Mouse (Mus musculus): ENCODE results near the gene Thbs2. TPM values are rescaled to one million over a fixed set of nuclear protein-coding genes. Genes with fewer than 3 reads are reported as not detected.
"Not testable (repeated sequence)": the region's sequence is repeated elsewhere in the genome, so short reads cannot be mapped to it uniquely, and the experiment has no call there.

Thbs2 gene
- polyA plus RNA-seq, 1 experiment from 2014 or later = 1.3 TPM

GRCm38 (mm10) chr17:14654981-14655380 lies 39.1 kb downstream of the Thbs2 start:
- no peaks in the 10 kb centered on the region for H3K4me1 ChIP-seq
- DNase-seq (ENCODE audit: low spot score) = peak; percentile 60
- no peak overlapping the region for H3K27ac ChIP-seq
- H3K9me3 ChIP-seq = no peaks in the 10 kb centered on the region
- H3K4me3 ChIP-seq = no peak overlapping the region
- no peaks in the 10 kb centered on the region for H3K36me3 ChIP-seq
- H3K27me3 ChIP-seq (ENCODE audit: insufficient read depth, poor library complexity, severe bottlenecking) = no peaks in the 10 kb centered on the region
- 74% methylated on average over 3 of the region's 3 CpGs for WGBS

DNA sequence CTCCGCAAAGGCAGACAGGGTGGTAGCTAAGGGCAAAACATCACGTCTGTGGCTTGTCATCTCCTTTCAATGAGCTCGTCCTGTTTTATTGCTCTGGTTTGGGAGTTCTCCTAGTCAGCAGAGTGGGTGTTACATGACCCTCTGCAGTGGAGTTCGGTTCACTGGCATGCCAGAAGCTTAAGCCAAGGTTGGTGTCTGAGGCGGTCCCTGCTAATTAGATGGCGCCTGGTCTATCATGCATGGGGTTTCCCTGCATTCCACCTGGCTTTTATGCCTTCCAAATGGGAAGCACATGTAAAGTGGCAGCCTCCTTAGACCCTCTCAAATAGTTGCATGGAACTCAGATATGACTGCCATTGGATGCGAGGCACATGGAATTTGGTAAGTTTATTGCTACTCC lies 42.0 kb downstream of the Thbs2 start:
- no peaks in the 10 kb centered on the region for H3K9me3 ChIP-seq
- H3K4me1 ChIP-seq = no peaks in the 10 kb centered on the region
- H3K27me3 ChIP-seq (ENCODE audit: insufficient read depth, poor library complexity, severe bottlenecking) = peaks cover 5% of the 10 kb centered on the region; the same call in 1 of the 2 replicates
- no peak for DNase-seq (ENCODE audit: low spot score)
- no peaks in the 10 kb centered on the region for H3K36me3 ChIP-seq
- WGBS = 73% methylated on average over 7 of the region's 7 CpGs
- no peak overlapping the region for H3K27ac ChIP-seq
- H3K4me3 ChIP-seq = no peak overlapping the region

DNA sequence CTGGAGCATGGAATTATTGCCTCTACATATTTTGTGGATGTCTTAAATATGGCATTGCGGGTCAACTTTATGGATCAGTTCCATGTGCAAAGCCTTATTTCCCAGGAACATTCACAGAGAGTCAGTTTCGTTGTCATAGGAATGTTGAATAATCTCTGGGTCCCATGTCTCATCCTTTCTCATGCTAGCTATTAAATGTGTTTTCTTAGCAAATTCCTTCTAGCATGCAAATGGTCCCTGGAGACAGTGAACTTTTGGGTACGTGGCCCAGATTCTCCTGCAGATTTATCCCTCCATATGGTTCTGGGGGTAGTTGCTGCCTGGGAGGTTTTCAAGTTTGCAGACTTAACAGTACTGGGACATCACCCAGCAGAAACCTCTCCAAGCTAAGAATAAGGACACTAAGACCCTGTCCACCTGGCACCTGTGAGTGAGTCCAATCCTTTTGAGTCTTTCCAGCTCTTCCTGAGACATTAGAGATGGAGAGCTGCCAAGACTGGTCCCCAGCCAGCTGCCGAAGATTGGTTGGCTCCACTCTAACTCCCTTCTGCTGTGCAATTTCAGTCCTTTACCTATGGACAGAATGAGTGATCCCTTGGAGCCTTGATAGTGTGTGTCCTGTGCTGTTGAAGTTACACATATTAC lies 45.9 kb downstream of the Thbs2 start:
- Histone ChIP-seq H3K27ac (no peak overlapping the region), H3K36me3 (no peaks in the 10 kb centered on the region), H3K9me3 (no peaks in the 10 kb centered on the region), H3K27me3 (ENCODE audit: insufficient read depth, poor library complexity, severe bottlenecking) (peaks cover 5% of the 10 kb centered on the region; the same call in 1 of the 2 replicates), H3K4me1 (no peaks in the 10 kb centered on the region), H3K4me3 (no peak overlapping the region)
- no peak for DNase-seq (ENCODE audit: low spot score)
- 81% methylated on average over 4 of the region's 4 CpGs for WGBS

DNA sequence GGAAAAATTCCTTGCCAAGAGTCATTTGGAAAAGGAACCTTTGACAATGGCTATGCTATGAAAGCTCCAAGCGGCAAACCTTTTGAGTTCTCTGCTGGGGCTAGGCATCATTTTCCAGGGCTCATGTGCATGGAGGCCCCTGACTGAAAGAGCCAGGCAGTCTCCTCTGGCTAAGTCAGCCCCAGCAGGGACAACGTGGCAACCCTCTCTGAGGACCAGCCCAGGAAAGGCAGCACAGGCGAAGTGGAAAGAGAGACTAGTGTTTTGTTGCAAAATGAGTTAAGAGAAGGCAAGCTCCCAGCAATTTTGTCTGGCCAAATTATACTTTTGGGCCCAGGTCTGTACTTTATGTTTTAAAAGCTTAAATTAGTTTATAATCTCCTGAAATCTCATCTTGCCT lies 50.0 kb downstream of the Thbs2 start:
- Histone ChIP-seq H3K27me3 (ENCODE audit: insufficient read depth, poor library complexity, severe bottlenecking) (peaks cover 5% of the 10 kb centered on the region; the same call in 1 of the 2 replicates), H3K4me1 (no peaks in the 10 kb centered on the region), H3K9me3 (no peaks in the 10 kb centered on the region), H3K36me3 (no peaks in the 10 kb centered on the region), H3K27ac (no peak overlapping the region), H3K4me3 (no peak overlapping the region)
- WGBS = 65% methylated on average over 3 of the region's 3 CpGs
- DNase-seq (ENCODE audit: low spot score) = peak; percentile 71

DNA sequence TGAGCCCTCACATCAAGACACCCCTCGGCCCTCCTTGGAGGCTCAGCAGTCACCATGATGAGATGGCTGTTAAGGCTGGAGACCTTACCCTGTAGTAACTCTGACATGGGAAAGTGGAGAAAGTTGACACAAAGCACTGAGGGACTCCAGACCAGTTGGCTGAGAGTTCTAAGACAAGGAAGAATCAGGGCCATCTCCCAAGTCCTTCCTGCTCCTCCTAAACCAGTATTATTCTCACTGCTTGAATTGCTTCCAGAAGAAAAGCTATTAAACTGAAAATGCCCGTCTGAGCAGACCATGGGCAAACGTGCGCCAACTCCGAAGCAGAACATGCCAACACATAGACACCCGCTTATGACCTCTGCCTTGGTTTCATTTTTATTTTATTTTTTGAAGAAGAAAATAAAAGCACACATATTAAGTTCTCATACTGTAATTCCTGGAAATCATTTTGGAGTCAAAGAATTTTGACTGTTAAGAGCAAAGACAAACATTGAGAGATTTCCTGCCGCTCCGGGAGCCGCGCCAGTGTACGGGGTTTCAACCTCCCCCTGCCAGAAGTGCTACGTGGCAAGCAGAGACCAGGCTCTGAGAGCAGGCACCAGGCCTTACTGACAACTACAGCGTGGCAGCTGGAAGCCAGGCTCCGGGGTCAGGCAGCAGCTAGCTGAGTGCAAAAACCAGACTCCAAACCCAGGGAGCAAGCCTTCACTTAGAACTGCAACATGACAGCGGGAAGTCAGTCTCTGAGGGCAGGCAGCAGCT lies 53.5 kb downstream of the Thbs2 start:
- WGBS = 85% methylated on average over 15 of the region's 15 CpGs
- Histone ChIP-seq H3K36me3 (no peaks in the 10 kb centered on the region), H3K27me3 (ENCODE audit: insufficient read depth, poor library complexity, severe bottlenecking) (0 out of 2 replicates have a peak, but pooled peaks cover 6% of the 10 kb centered on the region), H3K27ac (no peak overlapping the region), H3K4me1 (no peaks in the 10 kb centered on the region), H3K9me3 (no peaks in the 10 kb centered on the region), H3K4me3 (no peak overlapping the region)
- DNase-seq (ENCODE audit: low spot score) = no peak

GRCm38 (mm10) chr17:14635546-14636323 lies 58.3 kb downstream of the Thbs2 start:
- no peak for DNase-seq (ENCODE audit: low spot score)
- 83% methylated on average over 8 of the region's 8 CpGs for WGBS
- Histone ChIP-seq H3K4me1 (no peaks in the 10 kb centered on the region), H3K27ac (no peak overlapping the region), H3K27me3 (ENCODE audit: insufficient read depth, poor library complexity, severe bottlenecking) (0 out of 2 replicates have a peak, but pooled peaks cover 6% of the 10 kb centered on the region), H3K4me3 (no peak overlapping the region), H3K9me3 (no peaks in the 10 kb centered on the region), H3K36me3 (no peaks in the 10 kb centered on the region)

DNA sequence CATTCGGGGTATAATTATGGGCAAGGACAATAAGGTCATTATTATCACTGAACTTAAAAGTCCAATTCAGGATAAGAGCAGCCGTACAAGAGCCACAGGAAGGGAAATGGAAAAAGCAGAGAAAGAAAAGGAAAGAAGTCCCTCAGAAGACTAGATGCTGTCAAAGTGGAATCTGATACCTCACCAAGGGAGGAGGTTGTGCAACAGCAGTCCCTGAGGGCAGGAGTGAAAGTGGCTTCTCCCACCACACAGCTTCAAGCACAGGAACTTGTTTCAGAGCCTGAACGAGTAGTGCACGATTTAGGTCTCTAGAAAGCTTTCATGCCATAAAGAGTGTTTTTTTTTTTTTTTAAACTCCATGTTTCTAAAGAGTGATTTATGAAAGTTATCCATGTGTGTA lies 65.1 kb downstream of the Thbs2 start:
- WGBS = 67% methylated on average over 4 of the region's 4 CpGs
- H3K4me1 ChIP-seq = no peaks in the 10 kb centered on the region
- no peak for DNase-seq (ENCODE audit: low spot score)
- H3K9me3 ChIP-seq = no peaks in the 10 kb centered on the region
- H3K4me3 ChIP-seq = no peak overlapping the region
- no peak overlapping the region for H3K27ac ChIP-seq
- no peaks in the 10 kb centered on the region for H3K27me3 ChIP-seq (ENCODE audit: insufficient read depth, poor library complexity, severe bottlenecking)
- no peaks in the 10 kb centered on the region for H3K36me3 ChIP-seq

- no peak overlapping the region for H3K4me3 ChIP-seq
- no peaks in the 10 kb centered on the region for H3K9me3 ChIP-seq
- 89% methylated on average over 12 of the region's 12 CpGs for WGBS
- H3K36me3 ChIP-seq = no peaks in the 10 kb centered on the region
- H3K27me3 ChIP-seq (ENCODE audit: insufficient read depth, poor library complexity, severe bottlenecking) = no peaks in the 10 kb centered on the region
- no peak for DNase-seq (ENCODE audit: low spot score)
- no peaks in the 10 kb centered on the region for H3K4me1 ChIP-seq
- H3K27ac ChIP-seq = no peak overlapping the region
These were observed 66.2 kb downstream of the Thbs2 start for GRCm38 (mm10) chr17:14627828-14628338.

DNA sequence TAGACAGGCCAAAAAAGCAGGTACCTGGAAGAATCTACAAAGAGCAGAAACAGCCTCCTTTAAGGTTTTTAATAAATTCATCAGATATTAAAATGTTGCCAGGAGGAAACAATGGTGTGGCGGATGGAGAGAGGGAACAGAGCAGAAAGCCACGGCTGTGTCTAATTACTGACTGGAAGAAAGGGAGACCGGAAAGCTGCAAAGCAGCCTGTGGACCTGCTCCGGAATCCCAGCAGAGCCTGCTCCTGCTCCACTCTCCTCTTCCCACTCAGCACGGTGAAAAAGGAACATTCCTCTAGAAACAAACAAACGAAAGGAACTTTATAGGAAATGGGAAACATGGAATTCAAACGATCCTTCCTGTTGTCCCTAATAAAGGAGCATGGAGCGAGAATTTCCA lies 69.6 kb downstream of the Thbs2 start:
- Histone ChIP-seq H3K36me3 (no peaks in the 10 kb centered on the region), H3K9me3 (no peaks in the 10 kb centered on the region), H3K4me3 (no peak overlapping the region), H3K27ac (no peak overlapping the region), H3K4me1 (no peaks in the 10 kb centered on the region), H3K27me3 (ENCODE audit: insufficient read depth, poor library complexity, severe bottlenecking) (no peaks in the 10 kb centered on the region)
- 56% methylated on average over 8 of the region's 8 CpGs for WGBS
- no peak for DNase-seq (ENCODE audit: low spot score)

- DNase-seq (ENCODE audit: low spot score); H3K4me3 ChIP-seq; H3K9me3 ChIP-seq: not testable (repeated sequence)
These were observed 73.0 kb downstream of the Thbs2 start for GRCm38 (mm10) chr17:14621006-14621405.

DNA sequence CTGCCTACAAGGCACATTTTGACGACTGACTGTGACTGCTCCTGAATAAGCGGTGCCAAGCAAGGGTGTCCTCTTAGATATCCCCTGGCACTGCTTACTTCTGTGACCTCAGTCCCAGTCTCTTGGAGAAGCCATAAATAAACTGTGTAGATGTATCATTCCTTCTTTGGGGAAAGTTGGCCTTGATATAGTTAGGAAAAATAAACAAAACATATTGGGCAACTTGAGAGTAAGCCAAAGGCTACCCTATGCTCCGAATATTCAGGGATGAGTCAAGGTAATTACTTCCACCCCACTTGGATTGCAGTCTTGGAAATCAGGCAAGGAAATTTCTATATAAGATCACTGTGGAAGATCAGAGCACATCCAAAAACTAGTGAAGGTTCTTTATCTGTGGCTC lies 74.0 kb downstream of the Thbs2 start:
- Histone ChIP-seq H3K27me3 (ENCODE audit: insufficient read depth, poor library complexity, severe bottlenecking) (no peaks in the 10 kb centered on the region), H3K4me3 (no peak overlapping the region), H3K4me1 (no peaks in the 10 kb centered on the region), H3K9me3 (no peaks in the 10 kb centered on the region), H3K27ac (no peak overlapping the region), H3K36me3 (no peaks in the 10 kb centered on the region)
- WGBS = 78% methylated on average over 3 of the region's 3 CpGs
- no peak for DNase-seq (ENCODE audit: low spot score)

More at GRCm38 (mm10) chr17:14621006-14621405, 73.0 kb downstream of the Thbs2 start:
- not testable (repeated sequence) for H3K36me3 ChIP-seq; H3K4me1 ChIP-seq; H3K27me3 ChIP-seq (ENCODE audit: insufficient read depth, poor library complexity, severe bottlenecking); H3K27ac ChIP-seq

- Histone ChIP-seq H3K27me3 (ENCODE audit: insufficient read depth, poor library complexity, severe bottlenecking) (no peaks in the 10 kb centered on the region), H3K9me3 (no peaks in the 10 kb centered on the region), H3K27ac (no peak overlapping the region), H3K36me3 (no peaks in the 10 kb centered on the region), H3K4me1 (no peaks in the 10 kb centered on the region), H3K4me3 (no peak overlapping the region)
- no peak for DNase-seq (ENCODE audit: low spot score)
- 87% methylated on average over 4 of the region's 4 CpGs for WGBS
These were observed 75.0 kb downstream of the Thbs2 start for GRCm38 (mm10) chr17:14619038-14619437.

Measured in heart, embryonic 10.5 days (tissue).